Mouse (Mus musculus) heart, postnatal 0 days (tissue): ENCODE data around the gene Zfp280c. TPM values are rescaled to one million over a fixed set of nuclear protein-coding genes. Genes with fewer than 3 reads are reported as not detected.
A peak's percentile ranks its signal among the peaks of the same experiment; 100 is the strongest.

Source experiments
- ATAC-seq: fragments of 200-750 bp; cut with Nextera tagmentation; 2 replicates; pipeline ENCODE4 v1.8.0; 2017; ENCODE audit warnings: low read depth, moderate number of reproducible peaks, moderate library complexity; ENCODE audit not compliant: insufficient read depth
- DNase-seq: peaks from one replicate; pipeline ENCODE4 v3.0.0-alpha.2; 2016; ENCODE audit warnings: low spot score
- H3K27ac ChIP-seq: fragments of 300-500 bp; sonication (generic); 2 replicates; pipeline ENCODE4 v1.5.1; 2014; ENCODE audit warnings: low read depth, mild to moderate bottlenecking
- H3K27me3 ChIP-seq: fragments of 300-500 bp; sonication (generic); 2 replicates; pipeline ENCODE4 v1.6.1; 2014; ENCODE audit warnings: low read length, mixed read lengths; ENCODE audit not compliant: control insufficient read depth, insufficient read depth
- H3K36me3 ChIP-seq: fragments of 300-500 bp; sonication (generic); replicated peaks from 2 replicates; pipeline ENCODE4 v1.6.1; 2014; ENCODE audit warnings: low read length, mixed read lengths; ENCODE audit not compliant: control insufficient read depth, insufficient read depth
- H3K4me1 ChIP-seq: fragments of 300-500 bp; sonication (generic); 2 replicates; pipeline ENCODE4 v1.6.1; 2014; ENCODE audit warnings: antibody characterized with exemption; ENCODE audit not compliant: control insufficient read depth, insufficient read depth
- H3K4me2 ChIP-seq: fragments of 300-500 bp; sonication (generic); 2 replicates; pipeline ENCODE4 v1.6.1; 2014; ENCODE audit warnings: low read depth, mild to moderate bottlenecking, low read length, moderate library complexity
- H3K4me3 ChIP-seq: fragments of 300-500 bp; sonication (generic); 2 replicates; pipeline ENCODE4 v1.5.1; 2014; ENCODE audit warnings: low read depth, low read length
- H3K9ac ChIP-seq: fragments of 300-500 bp; sonication (generic); replicated peaks from 2 replicates; pipeline ENCODE4 v1.6.1; 2014; ENCODE audit warnings: low read depth, low read length, mixed read lengths
- H3K9me3 ChIP-seq: fragments of 300-500 bp; sonication (generic); replicated peaks from 2 replicates; pipeline ENCODE4 v1.6.1; 2016; ENCODE audit warnings: low read length; ENCODE audit not compliant: control insufficient read depth
- CTCF ChIP-seq: IDR thresholded peaks from 2 replicates; pipeline ENCODE4 v1.5.1; 2016; ENCODE audit warnings: antibody characterized with exemption, control low read depth, low read depth
- EP300 ChIP-seq: IDR thresholded peaks from 2 replicates; pipeline ENCODE4 v1.6.1; 2016; ENCODE audit warnings: antibody characterized with exemption, low read depth
- WGBS: fragments of 180-500 bp; shearing (Covaris S2); extraction: QIAGEN DNeasy Blood & Tissue Kit; methylation state at CpG from one replicate; pipeline ENCODE4 v1.1.7; 2014; 5-methylcytosine and 5-hydroxymethylcytosine counted together
- polyA plus RNA-seq: library from polyadenylated mRNA; unstranded; fragments of >200 nt; fragmentation: Nextera tagmentation; extraction: Ambion mirVana; gene quantifications from 2 replicates; pipeline ENCODE4 v1.2.1, GENCODE M21; 2015
- total RNA-seq: library from RNA; depleted of rRNA; stranded (reverse); fragments of >200 nt; gene quantifications from 2 replicates; pipeline ENCODE4 v1.2.3, GENCODE M21; 2014; ENCODE audit warnings: low replicate concordance

The Zfp280c gene
- total and polyA plus RNA-seq, 2 experiments from 2014 or later: 4.8 to 17.3 TPM

DNA sequence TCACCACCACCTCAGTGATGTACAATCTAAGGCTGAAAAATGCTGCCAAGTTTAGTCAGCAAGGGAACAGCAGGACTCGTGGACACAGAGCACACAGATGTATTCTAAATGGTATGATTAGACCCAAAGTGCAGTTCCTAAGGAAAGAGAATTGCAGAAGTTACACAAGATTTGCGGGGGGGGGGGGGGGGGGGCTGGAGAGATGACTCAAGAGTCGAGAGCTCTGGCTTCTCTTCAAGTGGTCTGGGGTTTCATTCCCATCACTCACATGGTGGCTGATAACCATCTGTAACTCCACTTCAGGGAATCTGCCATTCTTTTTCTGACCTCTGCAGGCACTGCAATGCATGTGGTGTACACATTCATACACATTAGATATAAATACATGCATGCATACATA, 67.9 kb downstream of the Zfp280c start:
- peak overlapping the region; percentile 46; the same call in 1 of the 2 replicates for H3K27ac ChIP-seq

GRCm38 (mm10) chrX:48525866-48526265, 68.4 kb downstream of the Zfp280c start:
- no peak for TF ChIP-seq CTCF
- no peak for TF ChIP-seq EP300
- Histone ChIP-seq H3K9me3 (no peaks in the 10 kb centered on the region), H3K4me3 (no peak overlapping the region), H3K27ac (peak overlapping the region; percentile 46), H3K36me3 (no peaks in the 10 kb centered on the region), H3K4me2 (no peak overlapping the region), H3K9ac (no peak overlapping the region), H3K4me1 (no peaks in the 10 kb centered on the region), H3K27me3 (no peaks in the 10 kb centered on the region)
- 36% methylated on average over 8 of the region's 8 CpGs for WGBS
- ATAC-seq (peak; percentile 72), DNase-seq (peak; percentile 14)

More for the DNA sequence above, 67.9 kb downstream of the Zfp280c start:
- no peaks in the 10 kb centered on the region for H3K4me1 ChIP-seq
- no peaks in the 10 kb centered on the region for H3K36me3 ChIP-seq
- H3K4me2 ChIP-seq: no peak overlapping the region
- DNase-seq (no peak), ATAC-seq (no peak)
- H3K27me3 ChIP-seq: no peaks in the 10 kb centered on the region
- 25% methylated on average over 3 of the region's 3 CpGs for WGBS
- H3K9me3 ChIP-seq: no peaks in the 10 kb centered on the region
- H3K9ac ChIP-seq: no peak overlapping the region
- TF ChIP-seq CTCF: no peak
- TF ChIP-seq EP300: no peak
- no peak overlapping the region for H3K4me3 ChIP-seq

DNA sequence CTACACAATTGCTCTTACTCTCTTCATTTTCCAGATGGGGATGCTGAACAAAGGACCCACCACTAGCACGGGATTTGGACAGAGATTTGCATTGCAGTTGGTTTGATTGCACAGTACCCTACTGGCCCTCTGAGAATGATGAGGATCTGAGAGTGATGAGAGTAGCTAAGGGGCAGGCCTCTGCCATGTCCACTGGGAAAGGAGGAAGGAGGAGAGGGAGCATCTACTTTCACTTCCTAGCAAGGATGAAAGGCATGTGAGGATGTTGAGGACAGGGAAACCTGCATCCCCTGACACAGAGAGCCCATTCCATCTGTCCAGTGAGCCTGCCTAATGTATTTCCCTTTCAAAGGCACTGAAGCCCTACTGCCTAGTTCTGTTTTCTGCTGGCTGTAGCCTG, 69.0 kb downstream of the Zfp280c start:
- Histone ChIP-seq H3K4me3 (no peak overlapping the region), H3K9ac (no peak overlapping the region), H3K4me1 (no peaks in the 10 kb centered on the region), H3K9me3 (no peaks in the 10 kb centered on the region), H3K36me3 (no peaks in the 10 kb centered on the region), H3K4me2 (no peak overlapping the region), H3K27me3 (no peaks in the 10 kb centered on the region), H3K27ac (peak overlapping the region; percentile 46; the same call in 1 of the 2 replicates)
- DNase-seq: no peak
- peak; percentile 17; the same call in 1 of the 2 replicates for ATAC-seq
- TF ChIP-seq CTCF: no peak
- TF ChIP-seq EP300: no peak
- 61% methylated on average over 1 of the region's 1 CpGs for WGBS

DNA sequence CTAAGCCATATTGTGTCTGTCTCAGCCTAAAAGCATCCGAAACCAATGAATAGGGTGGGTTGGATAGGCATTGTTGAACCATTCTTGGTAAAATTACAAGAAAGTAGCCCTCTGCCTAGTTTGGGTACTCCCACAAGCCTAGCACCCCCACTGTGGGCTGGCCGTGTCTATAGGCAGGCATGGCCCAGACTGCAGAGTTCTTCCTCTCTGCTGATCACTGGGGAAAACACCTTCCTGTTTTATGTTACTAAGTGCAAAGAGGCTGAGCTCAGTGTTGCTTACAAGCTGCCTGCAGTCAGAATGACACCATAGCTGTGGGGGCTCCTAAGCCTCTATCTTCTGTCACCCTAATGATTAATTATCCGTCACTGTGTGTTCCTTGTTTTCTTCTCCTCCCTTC, 70.8 kb downstream of the Zfp280c start:
- ATAC-seq: no peak
- H3K9ac ChIP-seq: no peak overlapping the region
- H3K27ac ChIP-seq: no peak overlapping the region
- H3K27me3 ChIP-seq: no peaks in the 10 kb centered on the region
- no peak overlapping the region for H3K4me2 ChIP-seq
- no peaks in the 10 kb centered on the region for H3K36me3 ChIP-seq
- H3K4me3 ChIP-seq: no peak overlapping the region
- no peaks in the 10 kb centered on the region for H3K4me1 ChIP-seq
- WGBS: 61% methylated on average over 3 of the region's 3 CpGs
- DNase-seq: no peak
- no peak for TF ChIP-seq CTCF
- no peak for TF ChIP-seq EP300
- no peaks in the 10 kb centered on the region for H3K9me3 ChIP-seq

- no peak for TF ChIP-seq EP300
- no peak for TF ChIP-seq CTCF
- no peaks in the 10 kb centered on the region for H3K27me3 ChIP-seq
- no peak overlapping the region for H3K9ac ChIP-seq
- H3K27ac ChIP-seq: no peak overlapping the region
- DNase-seq: no peak
- WGBS: 50% methylated on average over 3 of the region's 3 CpGs
- ATAC-seq: no peak
- H3K9me3 ChIP-seq: no peaks in the 10 kb centered on the region
- no peaks in the 10 kb centered on the region for H3K4me1 ChIP-seq
- H3K4me2 ChIP-seq: no peak overlapping the region
- H3K4me3 ChIP-seq: no peak overlapping the region
- no peaks in the 10 kb centered on the region for H3K36me3 ChIP-seq
Observed at GRCm38 (mm10) chrX:48521651-48522050, 72.7 kb downstream of the Zfp280c start.

- H3K4me3 ChIP-seq: peak overlapping the region; percentile 53
- ATAC-seq (0 out of 2 replicates have a peak, but pooled peaks have one; percentile 6), DNase-seq (no peak)
- H3K9me3 ChIP-seq: no peaks in the 10 kb centered on the region
- peak overlapping the region; percentile 84 for H3K4me2 ChIP-seq
- WGBS: 21% methylated on average over 20 of the region's 20 CpGs
- no peak overlapping the region for H3K27ac ChIP-seq
- H3K9ac ChIP-seq: peak overlapping the region; percentile 42
- H3K27me3 ChIP-seq: no peaks in the 10 kb centered on the region
- TF ChIP-seq EP300 (no peak), CTCF (no peak)
- H3K36me3 ChIP-seq: no peaks in the 10 kb centered on the region
- H3K4me1 ChIP-seq: no peaks in the 10 kb centered on the region
Observed at GRCm38 (mm10) chrX:48519549-48520085, 74.7 kb downstream of the Zfp280c start.
